Mouse (Mus musculus): ENCODE data around the gene Palm3.

Palm3 gene

GRCm38 (mm10) chr8:84023085-84023484 lies 1.8 kb downstream of the Palm3 start:
- no peak for DNase-seq (ENCODE audit: low read depth in 1 of 2, low spot score in 2 of 2)

- no peak for DNase-seq (ENCODE audit: low read depth in 1 of 2, low spot score in 2 of 2)
Observed at GRCm38 (mm10) chr8:84023631-84024030, 2.4 kb downstream of the Palm3 start.

- DNase-seq (ENCODE audit: low read depth in 1 of 2, low spot score in 2 of 2): peak in 1 of 2 experiments; percentile 31
Observed at GRCm38 (mm10) chr8:84024171-84024570, 2.9 kb downstream of the Palm3 start.

GRCm38 (mm10) chr8:84025863-84026262 lies 4.6 kb downstream of the Palm3 start:
- DNase-seq (ENCODE audit: low read depth in 1 of 2, low spot score in 2 of 2): no peak

- no peak for DNase-seq (ENCODE audit: low read depth in 1 of 2, low spot score in 2 of 2)
Observed at GRCm38 (mm10) chr8:84027449-84027848, 6.2 kb downstream of the Palm3 start.

GRCm38 (mm10) chr8:84029272-84029671 lies 8.0 kb downstream of the Palm3 start:
- DNase-seq (ENCODE audit: low read depth in 1 of 2, low spot score in 2 of 2): no peak

GRCm38 (mm10) chr8:84032777-84033176 lies 11.5 kb downstream of the Palm3 start:
- no peak for DNase-seq (ENCODE audit: low read depth in 1 of 2, low spot score in 2 of 2)

- no peak for DNase-seq (ENCODE audit: low read depth in 1 of 2, low spot score in 2 of 2)
Observed at GRCm38 (mm10) chr8:84038015-84038414, 16.7 kb downstream of the Palm3 start.

GRCm38 (mm10) chr8:84039050-84039449 lies 17.8 kb downstream of the Palm3 start:
- peak in 1 of 2 experiments; percentile 42 for DNase-seq (ENCODE audit: low read depth in 1 of 2, low spot score in 2 of 2)

GRCm38 (mm10) chr8:84042066-84042947 lies 21.0 kb downstream of the Palm3 start, which contains the start of gene Il27ra:
TSS of gene Il27ra (minus strand) at chr8:84042589.
- DNase-seq (ENCODE audit: low read depth in 1 of 2, low spot score in 2 of 2): peak in 1 of 2 experiments; percentile 54

- DNase-seq (ENCODE audit: low read depth in 1 of 2, low spot score in 2 of 2): no peak
Observed at GRCm38 (mm10) chr8:84042948-84043342, 21.7 kb downstream of the Palm3 start.

GRCm38 (mm10) chr8:84044103-84044502 lies 22.8 kb downstream of the Palm3 start:
- no peak for DNase-seq (ENCODE audit: low read depth in 1 of 2, low spot score in 2 of 2)

- DNase-seq (ENCODE audit: low read depth in 1 of 2, low spot score in 2 of 2): no peak
Observed at GRCm38 (mm10) chr8:84044900-84045299, 23.6 kb downstream of the Palm3 start, which contains the start of gene Rln3. TSS of gene Rln3 (minus strand) at chr8:84045000.

GRCm38 (mm10) chr8:84046505-84046904 lies 25.2 kb downstream of the Palm3 start:
- DNase-seq (ENCODE audit: low read depth in 1 of 2, low spot score in 2 of 2): no peak

GRCm38 (mm10) chr8:84048171-84048570 lies 26.9 kb downstream of the Palm3 start:
- DNase-seq (ENCODE audit: low read depth in 1 of 2, low spot score in 2 of 2): no peak

GRCm38 (mm10) chr8:84052746-84053145 lies 31.5 kb downstream of the Palm3 start:
- DNase-seq (ENCODE audit: low read depth in 1 of 2, low spot score in 2 of 2): no peak

GRCm38 (mm10) chr8:84053229-84053628 lies 32.0 kb downstream of the Palm3 start:
- DNase-seq (ENCODE audit: low read depth in 1 of 2, low spot score in 2 of 2): no peak

- DNase-seq (ENCODE audit: low read depth in 1 of 2, low spot score in 2 of 2): no peak
Observed at GRCm38 (mm10) chr8:84057827-84058226, 36.6 kb downstream of the Palm3 start.

GRCm38 (mm10) chr8:84059226-84059625 lies 38.0 kb downstream of the Palm3 start:
- no peak for DNase-seq (ENCODE audit: low read depth in 1 of 2, low spot score in 2 of 2)

GRCm38 (mm10) chr8:84060245-84060644 lies 39.0 kb downstream of the Palm3 start:
- no peak for DNase-seq (ENCODE audit: low read depth in 1 of 2, low spot score in 2 of 2)

- peak in 1 of 2 experiments; percentile 54 for DNase-seq (ENCODE audit: low read depth in 1 of 2, low spot score in 2 of 2)
Observed at GRCm38 (mm10) chr8:84063861-84064610, 42.8 kb downstream of the Palm3 start.

- no peak for DNase-seq (ENCODE audit: low read depth in 1 of 2, low spot score in 2 of 2)
Observed at GRCm38 (mm10) chr8:84065037-84065436, 43.8 kb downstream of the Palm3 start, which contains the start of gene Gm10643. TSS of gene Gm10643 (minus strand) at chr8:84065137.

All from monocyte, adult 2 months (primary cell).